Mouse (Mus musculus): ENCODE results near the gene Tceal3. TPM values are rescaled to one million over a fixed set of nuclear protein-coding genes. Genes with fewer than 3 reads are reported as not detected.
"Not testable (repeated sequence)": the region's sequence is repeated elsewhere in the genome, so short reads cannot be mapped to it uniquely, and the experiment has no call there.

Gene Tceal3
- polyA plus RNA-seq, 1 experiment from 2014 or later = 10.6 TPM

GRCm38 (mm10) chrX:136615889-136616288 lies 25.2 kb downstream of the Tceal3 start:
- 59% methylated on average over 3 of the region's 3 CpGs for WGBS
- H3K27ac ChIP-seq (ENCODE audit: low read depth, low read length); ATAC-seq (ENCODE audit: low FRiP score); H3K9me3 ChIP-seq (ENCODE audit: control insufficient read depth, low read length); DNase-seq (ENCODE audit: low spot score); H3K27me3 ChIP-seq (ENCODE audit: control insufficient read depth, insufficient read depth, low read length); H3K4me1 ChIP-seq (replicated peaks; ENCODE audit: control insufficient read depth, insufficient read depth, low read length); H3K4me2 ChIP-seq (replicated peaks; ENCODE audit: low read depth, low read length); H3K4me3 ChIP-seq (ENCODE audit: low read depth, low read length); H3K36me3 ChIP-seq (ENCODE audit: control insufficient read depth, insufficient read depth, low read length); H3K9ac ChIP-seq (ENCODE audit: low read depth, low read length): not testable (repeated sequence)

- 55% methylated on average over 9 of the region's 9 CpGs for WGBS
- no peak for ATAC-seq (ENCODE audit: low FRiP score)
- H3K27me3 ChIP-seq (ENCODE audit: control insufficient read depth, insufficient read depth, low read length) = no peaks in the 10 kb centered on the region
Observed at GRCm38 (mm10) chrX:136624905-136625569, 34.4 kb downstream of the Tceal3 start.

GRCm38 (mm10) chrX:136625959-136626358 lies 35.3 kb downstream of the Tceal3 start:
- no peaks in the 10 kb centered on the region for H3K9me3 ChIP-seq (ENCODE audit: control insufficient read depth, low read length)
- DNase-seq (ENCODE audit: low spot score) (no peak), ATAC-seq (ENCODE audit: low FRiP score) (no peak)
- no peak overlapping the region for H3K27ac ChIP-seq (ENCODE audit: low read depth, low read length)
- H3K36me3 ChIP-seq (ENCODE audit: control insufficient read depth, insufficient read depth, low read length) = no peaks in the 10 kb centered on the region
- H3K4me1 ChIP-seq (replicated peaks; ENCODE audit: control insufficient read depth, insufficient read depth, low read length) = no peaks in the 10 kb centered on the region
- no peaks in the 10 kb centered on the region for H3K27me3 ChIP-seq (ENCODE audit: control insufficient read depth, insufficient read depth, low read length)
- 75% methylated on average over 4 of the region's 4 CpGs for WGBS
- H3K4me2 ChIP-seq (replicated peaks; ENCODE audit: low read depth, low read length) = no peak overlapping the region
- no peak overlapping the region for H3K4me3 ChIP-seq (ENCODE audit: low read depth, low read length)
- H3K9ac ChIP-seq (ENCODE audit: low read depth, low read length) = no peak overlapping the region

More at GRCm38 (mm10) chrX:136624905-136625569, 34.4 kb downstream of the Tceal3 start:
- Histone ChIP-seq H3K4me3 (ENCODE audit: low read depth, low read length) (no peak overlapping the region), H3K36me3 (ENCODE audit: control insufficient read depth, insufficient read depth, low read length) (no peaks in the 10 kb centered on the region), H3K9me3 (ENCODE audit: control insufficient read depth, low read length) (no peaks in the 10 kb centered on the region), H3K9ac (ENCODE audit: low read depth, low read length) (no peak overlapping the region), H3K4me2 (replicated peaks; ENCODE audit: low read depth, low read length) (no peak overlapping the region), H3K4me1 (replicated peaks; ENCODE audit: control insufficient read depth, insufficient read depth, low read length) (no peaks in the 10 kb centered on the region), H3K27ac (ENCODE audit: low read depth, low read length) (no peak overlapping the region)
- peak; percentile 56 for DNase-seq (ENCODE audit: low spot score)

- H3K9me3 ChIP-seq (ENCODE audit: control insufficient read depth, low read length) = no peaks in the 10 kb centered on the region
- WGBS = 77% methylated on average over 4 of the region's 4 CpGs
- H3K27ac ChIP-seq (ENCODE audit: low read depth, low read length) = no peak overlapping the region
- H3K4me3 ChIP-seq (ENCODE audit: low read depth, low read length) = no peak overlapping the region
- H3K36me3 ChIP-seq (ENCODE audit: control insufficient read depth, insufficient read depth, low read length) = no peaks in the 10 kb centered on the region
- H3K4me2 ChIP-seq (replicated peaks; ENCODE audit: low read depth, low read length) = no peak overlapping the region
- no peaks in the 10 kb centered on the region for H3K27me3 ChIP-seq (ENCODE audit: control insufficient read depth, insufficient read depth, low read length)
- ATAC-seq (ENCODE audit: low FRiP score) (no peak), DNase-seq (ENCODE audit: low spot score) (no peak)
- no peaks in the 10 kb centered on the region for H3K4me1 ChIP-seq (replicated peaks; ENCODE audit: control insufficient read depth, insufficient read depth, low read length)
- no peak overlapping the region for H3K9ac ChIP-seq (ENCODE audit: low read depth, low read length)
Observed at GRCm38 (mm10) chrX:136635116-136635515, 44.5 kb downstream of the Tceal3 start.

GRCm38 (mm10) chrX:136639754-136640153 lies 49.1 kb downstream of the Tceal3 start:
- Histone ChIP-seq H3K4me1 (replicated peaks; ENCODE audit: control insufficient read depth, insufficient read depth, low read length) (no peaks in the 10 kb centered on the region), H3K4me2 (replicated peaks; ENCODE audit: low read depth, low read length) (no peak overlapping the region), H3K36me3 (ENCODE audit: control insufficient read depth, insufficient read depth, low read length) (no peaks in the 10 kb centered on the region), H3K4me3 (ENCODE audit: low read depth, low read length) (no peak overlapping the region), H3K9ac (ENCODE audit: low read depth, low read length) (no peak overlapping the region), H3K27me3 (ENCODE audit: control insufficient read depth, insufficient read depth, low read length) (no peaks in the 10 kb centered on the region), H3K27ac (ENCODE audit: low read depth, low read length) (no peak overlapping the region), H3K9me3 (ENCODE audit: control insufficient read depth, low read length) (no peaks in the 10 kb centered on the region)
- WGBS = 43% methylated on average over 4 of the region's 6 CpGs
- DNase-seq (ENCODE audit: low spot score) = peak; percentile 4
- no peak for ATAC-seq (ENCODE audit: low FRiP score)

GRCm38 (mm10) chrX:136645857-136646256 lies 55.2 kb downstream of the Tceal3 start:
- H3K4me1 ChIP-seq (replicated peaks; ENCODE audit: control insufficient read depth, insufficient read depth, low read length); H3K27me3 ChIP-seq (ENCODE audit: control insufficient read depth, insufficient read depth, low read length); H3K4me2 ChIP-seq (replicated peaks; ENCODE audit: low read depth, low read length); H3K4me3 ChIP-seq (ENCODE audit: low read depth, low read length); ATAC-seq (ENCODE audit: low FRiP score); H3K27ac ChIP-seq (ENCODE audit: low read depth, low read length); DNase-seq (ENCODE audit: low spot score); H3K9me3 ChIP-seq (ENCODE audit: control insufficient read depth, low read length); H3K9ac ChIP-seq (ENCODE audit: low read depth, low read length); H3K36me3 ChIP-seq (ENCODE audit: control insufficient read depth, insufficient read depth, low read length): not testable (repeated sequence)
- 49% methylated on average over 3 of the region's 3 CpGs for WGBS

GRCm38 (mm10) chrX:136666281-136666706 lies 75.7 kb downstream of the Tceal3 start:
- Histone ChIP-seq H3K4me2 (replicated peaks; ENCODE audit: low read depth, low read length) (peak overlapping the region; percentile 54), H3K36me3 (ENCODE audit: control insufficient read depth, insufficient read depth, low read length) (no peaks in the 10 kb centered on the region), H3K9ac (ENCODE audit: low read depth, low read length) (peak overlapping the region; percentile 40; the same call in 1 of the 2 replicates), H3K4me3 (ENCODE audit: low read depth, low read length) (peak overlapping the region; percentile 42), H3K27me3 (ENCODE audit: control insufficient read depth, insufficient read depth, low read length) (no peaks in the 10 kb centered on the region; the same call in 1 of the 2 replicates), H3K27ac (ENCODE audit: low read depth, low read length) (no peak overlapping the region), H3K9me3 (ENCODE audit: control insufficient read depth, low read length) (no peaks in the 10 kb centered on the region), H3K4me1 (replicated peaks; ENCODE audit: control insufficient read depth, insufficient read depth, low read length) (no peaks in the 10 kb centered on the region)
- DNase-seq (ENCODE audit: low spot score) = peak; percentile 16
- 11% methylated on average over 16 of the region's 20 CpGs for WGBS
- ATAC-seq (ENCODE audit: low FRiP score) = peak; percentile 72

- WGBS = 12% methylated on average over 24 of the region's 24 CpGs
- H3K4me2 ChIP-seq (replicated peaks; ENCODE audit: low read depth, low read length) = peak overlapping the region; percentile 54
- not testable (repeated sequence) for H3K9me3 ChIP-seq (ENCODE audit: control insufficient read depth, low read length); H3K27me3 ChIP-seq (ENCODE audit: control insufficient read depth, insufficient read depth, low read length); H3K4me1 ChIP-seq (replicated peaks; ENCODE audit: control insufficient read depth, insufficient read depth, low read length); H3K36me3 ChIP-seq (ENCODE audit: control insufficient read depth, insufficient read depth, low read length); H3K27ac ChIP-seq (ENCODE audit: low read depth, low read length)
- peak overlapping the region; percentile 40; the same call in 1 of the 2 replicates for H3K9ac ChIP-seq (ENCODE audit: low read depth, low read length)
- peak overlapping the region; percentile 42 for H3K4me3 ChIP-seq (ENCODE audit: low read depth, low read length)
- peak; percentile 41 for DNase-seq (ENCODE audit: low spot score)
- ATAC-seq (ENCODE audit: low FRiP score) = peak; percentile 72
Observed at GRCm38 (mm10) chrX:136666762-136667464, 76.3 kb downstream of the Tceal3 start.

- 67% methylated on average over 2 of the region's 2 CpGs for WGBS
- H3K9ac ChIP-seq (ENCODE audit: low read depth, low read length) = no peak overlapping the region
- DNase-seq (ENCODE audit: low spot score) (no peak), ATAC-seq (ENCODE audit: low FRiP score) (no peak)
- H3K4me1 ChIP-seq (replicated peaks; ENCODE audit: control insufficient read depth, insufficient read depth, low read length) = no peaks in the 10 kb centered on the region
- H3K36me3 ChIP-seq (ENCODE audit: control insufficient read depth, insufficient read depth, low read length) = no peaks in the 10 kb centered on the region
- no peak overlapping the region for H3K27ac ChIP-seq (ENCODE audit: low read depth, low read length)
- H3K9me3 ChIP-seq (ENCODE audit: control insufficient read depth, low read length) = no peaks in the 10 kb centered on the region
- no peak overlapping the region for H3K4me3 ChIP-seq (ENCODE audit: low read depth, low read length)
- H3K27me3 ChIP-seq (ENCODE audit: control insufficient read depth, insufficient read depth, low read length) = no peaks in the 10 kb centered on the region; the same call in 1 of the 2 replicates
- H3K4me2 ChIP-seq (replicated peaks; ENCODE audit: low read depth, low read length) = no peak overlapping the region
Observed at GRCm38 (mm10) chrX:136668794-136669193, 78.2 kb downstream of the Tceal3 start.

All from hindbrain, embryonic 11.5 days (tissue).